Mouse (Mus musculus) mouse embryonic stem cell (cell line): ENCODE data around the gene Rsph3a.
"Not testable (repeated sequence)": the region's sequence is repeated elsewhere in the genome, so short reads cannot be mapped to it uniquely, and the experiment has no call there.

Experiments used
- in situ Hi-C, 2 experiments: fragments of 300-500 bp; cut with MboI; formaldehyde crosslinking; loops; 1 replicate in 1 of 2; 3 replicates in 1 of 2; pipeline ENCODE4 v1.14.3; 2019 to 2020; ENCODE audit warnings: low sequenced_read_pairs in 2 of 2, low pct_unique_long_range_greater_than_20kb in 1 of 2, mixed read lengths in 1 of 2; ENCODE audit not compliant: unreplicated experiment in 1 of 2

The Rsph3a gene

DNA sequence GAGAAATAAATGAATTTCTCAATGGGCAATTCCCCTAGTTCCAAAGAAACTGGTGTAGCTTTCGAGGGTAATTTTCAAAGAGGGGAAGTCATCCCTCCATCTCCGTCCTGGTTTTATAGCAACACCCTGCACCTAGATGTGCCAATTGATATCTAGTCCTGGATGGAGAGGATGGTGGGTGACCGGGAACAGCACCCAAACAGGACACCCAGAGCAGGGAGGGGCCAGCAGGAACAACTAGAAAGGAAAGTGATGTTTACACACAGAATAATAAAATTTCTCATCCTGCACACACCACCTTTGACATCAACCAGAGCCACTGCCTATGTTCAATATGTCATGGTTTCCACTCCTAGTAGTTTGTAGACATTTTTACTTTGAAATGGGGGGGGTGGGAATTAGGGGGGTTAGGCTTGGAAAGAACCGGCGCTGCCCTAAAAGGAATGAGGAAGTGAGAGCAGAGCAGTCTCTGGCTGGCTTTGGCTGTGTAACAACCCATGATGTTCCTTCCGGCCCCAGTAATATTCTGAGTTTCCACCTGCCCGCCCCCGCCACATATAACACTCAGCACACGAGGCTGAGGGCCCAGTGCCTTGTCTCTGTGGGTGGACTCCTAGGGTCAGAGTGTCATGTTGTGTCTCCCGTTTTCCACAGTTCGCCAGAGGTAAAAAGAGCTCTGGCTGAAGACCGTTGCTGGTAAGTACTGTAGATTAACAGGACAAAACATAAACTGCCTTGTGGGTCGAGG lies 19.8 kb upstream of the Rsph3a start, which contains the start of gene Tagap:
Gene Tagap, plus strand, starts transcription at position 588 of the 748 bp plus-strand sequence.
- in situ Hi-C loops: loop anchor here in 1 of 2 experiments (5.0 kb wide), 1 partner anchor 53 kb away; no protein-coding TSS in a partner anchor

DNA sequence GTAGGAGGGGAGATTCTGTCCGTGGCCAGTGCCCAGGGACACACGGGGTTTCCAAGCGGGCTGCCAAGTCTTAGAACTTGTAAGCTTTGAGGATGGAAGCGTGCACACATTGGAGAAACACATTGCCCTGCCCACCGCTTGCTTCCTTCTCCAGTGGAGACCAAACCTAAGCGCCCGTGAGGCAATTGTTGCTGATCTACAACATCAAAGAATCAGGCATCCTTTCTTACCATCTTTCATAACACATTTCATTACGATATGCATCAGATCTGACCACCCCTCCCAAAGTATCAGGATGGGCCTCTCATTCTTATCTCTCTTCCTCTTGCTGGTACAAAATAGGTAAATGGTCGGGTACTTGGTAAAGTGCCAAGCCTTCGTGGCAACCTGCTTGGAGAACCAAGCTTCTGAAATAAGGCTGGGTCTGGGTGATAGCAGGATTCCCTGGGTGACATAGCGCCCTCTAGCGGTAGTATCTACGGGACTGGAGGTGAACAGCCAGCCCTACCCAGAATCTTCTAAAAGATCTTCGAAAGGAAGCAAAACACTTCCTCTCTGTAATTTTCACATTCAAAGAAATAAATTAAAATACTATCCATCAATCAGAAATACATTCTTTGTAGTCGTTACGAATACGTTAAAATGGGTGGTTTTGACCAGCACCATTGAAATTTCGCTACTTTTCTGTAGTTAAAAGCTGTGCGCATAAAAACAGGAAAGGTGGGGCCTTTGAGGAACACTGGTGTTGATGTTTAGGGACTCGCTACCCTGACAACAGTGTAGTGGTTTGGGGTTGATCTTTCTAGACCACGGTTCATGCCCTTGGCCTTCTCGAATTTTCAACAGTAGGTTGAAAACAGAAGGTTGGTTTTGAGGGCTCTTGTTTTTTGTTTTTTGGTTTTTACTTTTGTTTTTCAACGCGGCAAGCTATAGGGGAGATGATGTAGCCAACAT lies 17.6 kb upstream of the Rsph3a start:
- in situ Hi-C loops: loop anchor here in 1 of 2 experiments (5.0 kb wide), 1 partner anchor 56 kb away; no protein-coding TSS in a partner anchor

GRCm38 (mm10) chr17:7928662-7929061 lies 16.8 kb upstream of the Rsph3a start:
- in situ Hi-C loops: loop anchor here in 1 of 2 experiments (5.0 kb wide), 1 partner anchor 56 kb away; no protein-coding TSS in a partner anchor

GRCm38 (mm10) chr17:7929279-7929678 lies 16.1 kb upstream of the Rsph3a start:
- in situ Hi-C loops: loop anchor here in 1 of 2 experiments (5.0 kb wide), 1 partner anchor 57 kb away; no protein-coding TSS in a partner anchor

GRCm38 (mm10) chr17:7931096-7931990 lies 14.1 kb upstream of the Rsph3a start:
- in situ Hi-C loops: no loop called here

DNA sequence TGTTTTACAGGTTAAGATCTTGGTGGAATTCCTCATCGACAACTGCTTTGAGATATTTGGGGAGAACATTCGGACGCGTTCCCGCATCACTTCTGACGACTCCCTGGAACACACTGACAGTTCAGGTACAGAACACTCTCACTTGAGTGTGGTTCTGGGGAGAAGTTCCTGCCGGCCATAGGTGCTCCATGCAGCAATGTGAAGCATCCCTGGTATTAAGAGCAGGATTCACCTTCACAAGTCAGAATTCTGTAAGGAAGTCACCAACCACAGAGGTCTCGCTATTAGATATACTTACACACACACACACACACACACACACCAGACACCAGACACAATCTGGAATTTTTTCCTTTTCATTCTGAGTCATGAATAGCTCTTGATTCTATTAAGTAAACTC lies 13.3 kb upstream of the Rsph3a start:
- in situ Hi-C loops: not testable (repeated sequence)

- in situ Hi-C loops: loop anchor here in 1 of 2 experiments (5.0 kb wide), 1 partner anchor 987 kb away; no protein-coding TSS in a partner anchor
These were observed 5.8 kb upstream of the Rsph3a start for GRCm38 (mm10) chr17:7939640-7940039.

GRCm38 (mm10) chr17:7946053-7946627 lies 726 bp downstream of the Rsph3a start:
- in situ Hi-C loops: not testable (repeated sequence)

GRCm38 (mm10) chr17:7951333-7951732 lies 5.9 kb downstream of the Rsph3a start:
- in situ Hi-C loops: not testable (repeated sequence)

GRCm38 (mm10) chr17:7957242-7957641 lies 11.8 kb downstream of the Rsph3a start:
- in situ Hi-C loops: not testable (repeated sequence)

DNA sequence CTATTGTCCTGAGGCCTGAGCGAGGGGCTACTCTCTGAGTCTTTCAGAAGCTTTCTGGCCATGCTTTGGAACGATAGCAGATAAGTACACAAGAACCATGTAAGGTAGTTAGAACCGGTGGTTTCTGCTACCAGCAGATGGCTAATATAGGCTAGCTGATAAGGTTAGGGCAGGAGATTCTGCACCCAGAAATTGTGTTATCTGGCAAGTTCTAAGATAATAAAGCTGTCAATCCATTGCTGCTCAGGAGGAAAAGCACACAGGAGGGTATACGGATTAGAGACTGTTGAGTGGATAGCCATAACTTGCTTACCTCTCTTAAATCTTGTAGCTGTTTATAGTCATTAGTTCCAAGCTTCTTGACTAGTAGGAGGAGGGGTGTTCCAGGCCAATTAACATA lies 17.9 kb downstream of the Rsph3a start:
- in situ Hi-C loops: not testable (repeated sequence)

GRCm38 (mm10) chr17:7964398-7964797 lies 19.0 kb downstream of the Rsph3a start:
- in situ Hi-C loops: not testable (repeated sequence)

DNA sequence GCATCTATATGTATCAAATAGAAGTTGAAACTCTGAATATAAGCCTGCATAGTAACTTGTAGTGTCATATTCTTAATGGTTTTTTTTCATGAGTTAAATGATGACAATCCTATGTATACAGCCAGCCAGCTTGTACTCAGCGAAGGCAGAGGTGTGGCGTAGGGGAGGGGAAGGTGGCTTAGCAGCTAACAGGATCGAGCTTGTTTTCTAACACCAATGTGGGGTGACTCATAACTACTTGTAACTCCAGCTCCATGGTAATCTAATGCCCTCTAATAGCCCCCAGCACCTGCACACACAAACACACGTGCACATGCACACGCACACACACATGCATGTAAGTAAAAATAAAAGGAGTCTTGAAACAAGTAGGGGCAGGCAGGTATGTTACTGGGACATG lies 23.1 kb downstream of the Rsph3a start:
- in situ Hi-C loops: not testable (repeated sequence)

DNA sequence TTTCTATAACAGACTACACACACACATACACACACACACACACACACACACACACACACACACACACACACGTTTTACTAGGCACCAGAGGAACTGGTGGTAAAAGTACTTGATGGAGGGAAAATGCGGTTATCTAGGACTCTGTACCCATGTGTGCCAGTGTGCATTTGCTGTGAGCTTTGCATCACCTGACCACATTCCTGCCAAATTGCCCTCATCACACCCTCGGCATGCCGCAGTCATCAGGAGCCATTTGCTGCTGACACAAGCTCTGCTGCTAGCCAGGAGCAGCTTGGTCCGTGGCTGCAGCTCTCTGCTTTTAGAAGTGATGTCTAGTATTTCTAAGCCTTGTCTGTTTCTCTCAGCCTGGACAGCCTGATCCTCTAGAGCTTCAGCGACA lies 24.4 kb downstream of the Rsph3a start:
- in situ Hi-C loops: not testable (repeated sequence)

DNA sequence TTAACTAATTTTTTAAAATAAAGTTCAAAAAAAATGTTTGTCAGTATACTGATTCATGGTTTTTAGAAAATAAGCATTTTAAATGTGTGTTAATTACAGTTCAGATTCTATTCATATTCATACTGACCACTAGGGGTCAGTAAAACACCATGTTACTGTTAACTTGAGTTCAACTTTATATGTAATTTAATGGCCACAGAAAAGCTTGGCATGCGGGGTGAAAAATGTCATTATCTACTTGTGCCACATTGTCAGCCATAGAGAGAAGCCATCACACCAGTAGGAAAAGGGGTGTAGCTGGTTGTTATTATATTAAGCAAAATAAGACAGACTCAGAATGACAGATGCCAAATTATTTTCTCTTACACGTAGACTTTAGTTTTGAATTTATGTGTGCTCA lies 38.1 kb downstream of the Rsph3a start:
- in situ Hi-C loops: not testable (repeated sequence)

DNA sequence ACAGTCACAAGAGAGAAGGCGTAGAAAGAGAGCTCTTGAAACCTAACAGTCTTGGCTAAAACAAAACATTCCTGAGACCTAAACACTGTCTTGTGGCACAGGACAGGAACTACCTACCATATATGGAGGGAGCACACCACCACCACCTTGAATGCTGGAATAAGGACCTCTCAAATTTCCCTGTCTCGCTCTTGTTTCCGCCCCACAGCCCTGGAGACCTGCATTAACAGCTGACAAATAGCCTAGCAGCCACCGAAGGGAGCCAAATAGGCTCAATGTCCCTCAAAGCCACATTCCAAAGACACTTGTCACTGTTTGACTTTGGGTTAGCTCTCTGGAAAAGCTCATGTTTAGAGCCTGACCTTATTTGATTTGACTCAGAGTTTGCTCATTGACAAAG lies 40.2 kb downstream of the Rsph3a start:
- in situ Hi-C loops: not testable (repeated sequence)

DNA sequence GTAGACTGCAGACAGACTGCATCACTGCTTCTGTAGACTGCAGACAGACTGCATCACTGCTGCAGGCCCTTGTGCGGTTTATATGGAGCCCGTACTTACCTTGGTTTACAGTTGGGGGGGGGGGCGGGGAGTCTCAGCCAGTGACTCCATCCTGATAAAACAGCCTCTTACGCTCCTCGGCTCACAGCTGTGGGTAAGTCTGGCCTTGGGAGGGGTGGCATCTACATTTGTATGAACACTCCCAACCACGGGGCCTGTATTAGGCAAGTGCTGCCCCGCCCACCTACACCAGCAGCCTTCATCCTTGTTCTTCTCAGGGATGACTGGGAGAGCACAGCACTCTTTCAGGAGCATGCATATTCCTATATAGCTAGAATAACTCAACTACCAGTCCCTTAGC lies 41.6 kb downstream of the Rsph3a start:
- in situ Hi-C loops: not testable (repeated sequence)

GRCm38 (mm10) chr17:8003248-8003647 lies 57.8 kb downstream of the Rsph3a start:
- in situ Hi-C loops: not testable (repeated sequence)
